Mouse (Mus musculus): ENCODE measurements at regions not wholly inside any gene's neighbourhood (a gene's known extent, or its start where the extent isn't known, plus 50 kb on each side); places are given as distances from the start of the nearest gene placed in this dataset.

DNA sequence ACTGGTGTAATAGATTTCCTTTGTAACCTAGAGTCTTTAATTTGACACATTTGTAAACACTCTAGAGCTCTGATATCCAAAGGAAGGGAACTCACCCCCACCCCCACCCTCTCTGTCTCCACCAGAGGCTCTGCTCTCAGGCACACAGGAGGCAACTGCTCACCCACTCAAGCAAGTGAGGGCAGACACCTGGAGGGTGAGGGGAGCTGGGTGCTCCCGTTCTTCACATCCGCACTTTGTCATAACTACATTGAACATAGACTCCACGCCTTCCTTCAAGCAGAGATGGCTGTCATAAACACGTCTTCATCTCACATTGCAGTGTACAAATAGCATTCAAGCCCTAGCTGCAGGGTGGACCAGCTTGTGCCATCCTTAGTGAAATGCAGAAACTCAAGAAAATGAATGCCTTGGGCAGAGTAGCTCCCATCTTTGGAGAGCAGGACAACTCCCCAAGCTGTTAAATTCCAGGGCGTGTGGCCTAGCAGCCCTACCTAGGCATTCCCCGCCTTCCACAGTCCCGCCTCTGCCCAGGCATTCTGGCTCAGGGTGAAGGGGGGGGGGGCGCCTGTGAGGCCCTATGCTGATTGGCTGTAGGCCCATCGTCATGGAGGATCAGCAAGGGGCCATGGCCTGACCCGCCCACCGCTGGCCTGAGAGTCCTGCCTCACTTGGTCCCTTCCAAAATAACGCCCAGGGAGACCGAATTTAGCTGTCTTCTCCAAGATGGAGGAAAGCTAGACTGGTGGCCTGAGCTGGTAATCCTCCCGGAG lies 72.9 kb downstream of the Psmg1 start:
- Histone ChIP-seq H3K9me3 (replicated peaks; ENCODE audit: control insufficient read depth, low read length) (no peaks in the 10 kb centered on the region), H3K4me3 (ENCODE audit: low read depth, low read length) (no peak overlapping the region), H3K4me2 (ENCODE audit: low read length) (no peak overlapping the region), H3K4me1 (ENCODE audit: control insufficient read depth, insufficient read depth, low read length) (no peaks in the 10 kb centered on the region), H3K9ac (ENCODE audit: low read length) (no peak overlapping the region), H3K27me3 (replicated peaks; ENCODE audit: control insufficient read depth, insufficient read depth, low read length) (no peaks in the 10 kb centered on the region), H3K27ac (ENCODE audit: low read depth, low read length) (no peak overlapping the region), H3K36me3 (ENCODE audit: control insufficient read depth, insufficient read depth, low read length) (no peaks in the 10 kb centered on the region)
- DNase-seq (ENCODE audit: low spot score) (no peak), ATAC-seq (no peak)
- WGBS: 70% methylated on average over 14 of the region's 14 CpGs

DNA sequence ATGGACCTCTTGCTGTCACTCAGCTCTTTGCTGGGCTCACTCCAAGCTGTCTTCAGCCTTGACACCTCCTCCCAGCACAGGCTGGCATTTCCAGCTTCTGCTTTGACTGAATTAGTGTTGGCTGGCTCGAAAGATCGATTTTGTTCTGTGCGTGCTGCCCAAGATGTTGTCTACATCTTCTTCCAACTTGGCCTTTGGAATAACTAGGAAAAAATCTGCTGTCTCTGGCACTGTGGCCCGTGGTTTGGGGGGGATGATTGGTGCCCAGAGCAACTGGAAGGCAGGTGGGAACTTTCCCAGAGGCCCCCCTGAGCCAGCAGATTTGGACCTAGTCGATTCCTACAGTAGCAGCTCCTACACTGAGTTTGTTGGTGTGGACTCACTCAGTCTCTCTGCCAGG lies 76.9 kb downstream of the Psmg1 start:
- ATAC-seq (no peak), DNase-seq (ENCODE audit: low spot score) (peak; percentile 24)
- Histone ChIP-seq H3K27me3 (replicated peaks; ENCODE audit: control insufficient read depth, insufficient read depth, low read length) (no peaks in the 10 kb centered on the region), H3K4me3 (ENCODE audit: low read depth, low read length) (no peak overlapping the region), H3K9me3 (replicated peaks; ENCODE audit: control insufficient read depth, low read length) (no peaks in the 10 kb centered on the region), H3K36me3 (ENCODE audit: control insufficient read depth, insufficient read depth, low read length) (no peaks in the 10 kb centered on the region), H3K4me1 (ENCODE audit: control insufficient read depth, insufficient read depth, low read length) (no peaks in the 10 kb centered on the region), H3K4me2 (ENCODE audit: low read length) (no peak overlapping the region), H3K9ac (ENCODE audit: low read length) (no peak overlapping the region), H3K27ac (ENCODE audit: low read depth, low read length) (no peak overlapping the region)
- 70% methylated on average over 5 of the region's 5 CpGs for WGBS

DNA sequence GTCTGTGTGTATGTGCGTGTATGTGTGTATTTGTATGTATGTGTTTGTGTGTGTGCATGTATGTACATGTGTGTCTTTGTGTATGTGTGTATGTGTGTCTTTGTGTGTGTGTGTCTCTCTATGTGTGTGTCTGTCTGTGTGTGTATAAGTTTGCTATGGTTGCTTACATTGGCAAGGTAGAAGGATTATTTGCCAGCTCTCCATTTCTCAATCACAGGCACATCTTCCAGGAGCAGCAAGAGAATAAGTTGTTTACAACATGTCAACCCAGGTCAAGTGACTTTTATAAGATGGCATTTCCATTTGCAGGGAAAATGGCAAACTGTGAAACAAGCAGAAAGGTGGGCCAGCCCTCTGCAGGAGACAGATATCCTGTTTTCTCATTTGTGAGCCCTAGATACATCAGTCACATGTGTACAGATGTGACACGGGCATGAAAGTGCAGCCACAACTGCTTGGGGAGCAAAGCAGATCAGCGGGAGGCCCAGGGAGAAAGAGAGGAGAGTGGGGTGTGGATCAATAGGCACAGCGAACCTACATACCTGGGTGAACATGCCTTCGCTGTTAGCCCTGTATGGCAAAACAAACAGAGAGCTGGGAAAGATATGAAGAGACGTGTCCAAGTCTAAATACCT lies 86.1 kb downstream of the Psmg1 start:
- 87% methylated on average over 6 of the region's 6 CpGs for WGBS
- Histone ChIP-seq H3K9ac (ENCODE audit: low read length) (no peak overlapping the region), H3K9me3 (replicated peaks; ENCODE audit: control insufficient read depth, low read length) (no peaks in the 10 kb centered on the region), H3K4me2 (ENCODE audit: low read length) (no peak overlapping the region), H3K36me3 (ENCODE audit: control insufficient read depth, insufficient read depth, low read length) (no peaks in the 10 kb centered on the region), H3K4me3 (ENCODE audit: low read depth, low read length) (no peak overlapping the region), H3K27me3 (replicated peaks; ENCODE audit: control insufficient read depth, insufficient read depth, low read length) (no peaks in the 10 kb centered on the region), H3K27ac (ENCODE audit: low read depth, low read length) (no peak overlapping the region), H3K4me1 (ENCODE audit: control insufficient read depth, insufficient read depth, low read length) (no peaks in the 10 kb centered on the region)
- DNase-seq (ENCODE audit: low spot score) (no peak), ATAC-seq (no peak)

DNA sequence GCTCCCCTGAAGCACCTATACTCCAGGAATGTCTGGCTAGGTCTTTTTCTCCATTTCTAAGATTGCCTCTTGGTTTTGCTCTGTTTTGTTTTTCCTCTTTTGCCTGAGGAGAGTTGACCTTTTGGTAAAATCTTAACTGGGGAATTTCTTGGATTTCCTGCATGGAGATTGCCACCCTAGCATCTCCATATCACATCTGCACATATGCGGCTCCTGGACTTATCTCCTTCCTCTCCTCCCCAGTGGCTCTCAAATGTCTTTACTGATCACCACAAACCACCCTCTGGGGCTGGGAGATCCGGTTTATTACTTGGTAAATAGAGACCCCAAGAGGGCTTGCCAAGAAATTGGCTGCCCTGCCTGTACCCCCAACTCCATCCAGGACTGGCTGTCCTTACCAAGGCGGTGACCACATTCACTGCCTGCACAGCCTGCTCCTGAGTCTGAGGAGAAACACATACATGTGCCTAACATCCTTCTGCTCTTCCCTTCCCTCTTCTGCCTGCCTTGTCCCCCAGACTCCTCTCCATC lies 87.3 kb downstream of the Psmg1 start:
- Histone ChIP-seq H3K4me1 (ENCODE audit: control insufficient read depth, insufficient read depth, low read length) (no peaks in the 10 kb centered on the region), H3K4me2 (ENCODE audit: low read length) (no peak overlapping the region), H3K9ac (ENCODE audit: low read length) (no peak overlapping the region), H3K27me3 (replicated peaks; ENCODE audit: control insufficient read depth, insufficient read depth, low read length) (no peaks in the 10 kb centered on the region), H3K27ac (ENCODE audit: low read depth, low read length) (no peak overlapping the region), H3K4me3 (ENCODE audit: low read depth, low read length) (no peak overlapping the region), H3K36me3 (ENCODE audit: control insufficient read depth, insufficient read depth, low read length) (no peaks in the 10 kb centered on the region), H3K9me3 (replicated peaks; ENCODE audit: control insufficient read depth, low read length) (no peaks in the 10 kb centered on the region)
- WGBS: 81% methylated on average over 3 of the region's 3 CpGs
- ATAC-seq (no peak), DNase-seq (ENCODE audit: low spot score) (no peak)

DNA sequence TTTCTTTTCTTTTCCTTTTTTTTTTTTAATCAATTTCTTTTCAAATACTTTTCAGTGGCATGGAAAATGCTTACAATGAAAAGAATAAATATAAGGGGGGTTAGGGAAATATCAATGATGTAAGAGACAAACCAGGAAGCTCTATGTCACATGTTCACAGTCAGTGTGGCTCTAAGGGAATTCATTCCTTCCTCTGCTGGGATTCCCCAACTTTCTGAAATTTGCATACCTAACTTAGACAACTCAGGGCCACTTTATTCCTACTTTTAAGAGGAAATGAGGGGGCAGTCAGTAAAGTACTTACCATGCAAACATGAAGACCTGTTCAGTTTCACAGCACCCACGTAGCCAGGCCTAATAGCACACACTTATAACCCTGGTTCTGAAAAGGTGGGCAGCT lies 88.6 kb downstream of the Psmg1 start:
- Histone ChIP-seq H3K9me3 (replicated peaks; ENCODE audit: control insufficient read depth, low read length) (no peaks in the 10 kb centered on the region), H3K4me1 (ENCODE audit: control insufficient read depth, insufficient read depth, low read length) (no peaks in the 10 kb centered on the region), H3K36me3 (ENCODE audit: control insufficient read depth, insufficient read depth, low read length) (no peaks in the 10 kb centered on the region), H3K27me3 (replicated peaks; ENCODE audit: control insufficient read depth, insufficient read depth, low read length) (no peaks in the 10 kb centered on the region), H3K9ac (ENCODE audit: low read length) (no peak overlapping the region), H3K27ac (ENCODE audit: low read depth, low read length) (no peak overlapping the region), H3K4me2 (ENCODE audit: low read length) (no peak overlapping the region), H3K4me3 (ENCODE audit: low read depth, low read length) (no peak overlapping the region)
- no peak for ATAC-seq
- no peak for DNase-seq (ENCODE audit: low spot score)
- WGBS: 92% methylated on average over 1 of the region's 1 CpGs

DNA sequence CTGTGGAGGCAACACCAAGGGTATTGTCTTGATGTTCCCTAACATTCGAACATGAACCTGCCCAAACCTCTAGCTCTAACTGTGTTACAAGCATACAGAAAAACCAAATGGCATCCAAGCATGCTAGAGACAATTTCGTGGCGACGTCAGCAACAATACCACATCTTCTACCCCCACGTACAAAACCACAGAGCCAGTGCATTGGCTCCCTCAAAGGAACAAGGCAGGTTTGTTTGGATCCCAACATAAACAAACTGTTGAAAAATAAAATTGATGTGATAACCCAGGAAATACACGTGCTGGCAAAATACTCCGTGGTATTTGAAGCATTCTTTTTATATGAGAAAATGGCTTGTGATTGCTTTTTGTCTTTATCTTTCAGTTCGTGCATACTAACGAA lies 89.4 kb downstream of the Psmg1 start:
- H3K27me3 ChIP-seq (replicated peaks; ENCODE audit: control insufficient read depth, insufficient read depth, low read length): no peaks in the 10 kb centered on the region
- no peak for ATAC-seq

DNA sequence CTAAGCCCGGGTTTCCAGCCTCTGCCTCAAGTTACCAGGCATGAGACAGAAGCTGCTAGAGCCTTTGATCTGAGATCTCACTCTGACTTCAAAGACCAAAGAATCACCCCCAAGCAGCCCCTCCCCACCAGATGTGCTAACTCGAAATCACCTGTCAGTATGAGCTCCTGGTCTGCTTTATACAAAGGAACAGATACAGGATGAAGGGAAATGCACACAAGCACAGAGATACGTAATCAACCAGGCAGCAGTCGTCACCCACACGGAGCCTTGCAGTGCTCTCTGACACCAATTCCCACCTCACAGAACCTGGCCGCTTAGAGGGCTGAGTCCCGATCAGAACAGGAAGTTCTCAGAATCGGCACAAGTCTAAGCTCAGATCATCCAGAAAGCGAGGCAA lies 90.6 kb downstream of the Psmg1 start:
- ATAC-seq (no peak), DNase-seq (ENCODE audit: low spot score) (no peak)
- Histone ChIP-seq H3K27ac (ENCODE audit: low read depth, low read length) (no peak overlapping the region), H3K9me3 (replicated peaks; ENCODE audit: control insufficient read depth, low read length) (no peaks in the 10 kb centered on the region), H3K27me3 (replicated peaks; ENCODE audit: control insufficient read depth, insufficient read depth, low read length) (no peaks in the 10 kb centered on the region), H3K36me3 (ENCODE audit: control insufficient read depth, insufficient read depth, low read length) (no peaks in the 10 kb centered on the region), H3K4me2 (ENCODE audit: low read length) (no peak overlapping the region), H3K4me3 (ENCODE audit: low read depth, low read length) (no peak overlapping the region), H3K4me1 (ENCODE audit: control insufficient read depth, insufficient read depth, low read length) (no peaks in the 10 kb centered on the region), H3K9ac (ENCODE audit: low read length) (no peak overlapping the region)
- 85% methylated on average over 9 of the region's 9 CpGs for WGBS

More for the DNA sequence above, 89.4 kb downstream of the Psmg1 start:
- no peaks in the 10 kb centered on the region for H3K36me3 ChIP-seq (ENCODE audit: control insufficient read depth, insufficient read depth, low read length)
- WGBS: 81% methylated on average over 9 of the region's 9 CpGs
- DNase-seq (ENCODE audit: low spot score): no peak
- H3K9ac ChIP-seq (ENCODE audit: low read length): no peak overlapping the region
- no peak overlapping the region for H3K4me2 ChIP-seq (ENCODE audit: low read length)
- H3K4me1 ChIP-seq (ENCODE audit: control insufficient read depth, insufficient read depth, low read length): no peaks in the 10 kb centered on the region
- no peaks in the 10 kb centered on the region for H3K9me3 ChIP-seq (replicated peaks; ENCODE audit: control insufficient read depth, low read length)
- H3K27ac ChIP-seq (ENCODE audit: low read depth, low read length): no peak overlapping the region
- no peak overlapping the region for H3K4me3 ChIP-seq (ENCODE audit: low read depth, low read length)

DNA sequence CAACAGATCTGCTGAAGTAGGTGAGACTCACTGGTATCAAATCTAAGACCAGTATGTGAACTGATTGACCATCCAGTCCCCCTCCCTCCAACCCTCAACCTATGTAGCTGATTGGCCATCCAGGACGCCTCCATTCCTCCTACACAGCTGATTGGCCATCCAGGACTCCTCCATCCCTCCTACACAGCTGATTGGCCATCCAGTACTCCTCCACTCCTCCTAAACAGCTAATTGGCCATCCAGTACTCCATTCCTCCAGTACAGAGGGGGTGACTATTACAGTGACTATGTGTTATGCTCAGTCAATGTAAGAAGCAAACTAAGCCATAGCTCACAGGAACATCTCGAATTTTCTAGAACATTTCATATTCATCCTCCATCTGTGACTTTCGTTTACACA lies 91.1 kb downstream of the Psmg1 start:
- WGBS: 84% methylated on average over 3 of the region's 3 CpGs
- Histone ChIP-seq H3K9me3 (replicated peaks; ENCODE audit: control insufficient read depth, low read length) (no peaks in the 10 kb centered on the region), H3K9ac (ENCODE audit: low read length) (no peak overlapping the region), H3K4me3 (ENCODE audit: low read depth, low read length) (no peak overlapping the region), H3K4me2 (ENCODE audit: low read length) (no peak overlapping the region), H3K27me3 (replicated peaks; ENCODE audit: control insufficient read depth, insufficient read depth, low read length) (no peaks in the 10 kb centered on the region), H3K27ac (ENCODE audit: low read depth, low read length) (no peak overlapping the region), H3K4me1 (ENCODE audit: control insufficient read depth, insufficient read depth, low read length) (no peaks in the 10 kb centered on the region), H3K36me3 (ENCODE audit: control insufficient read depth, insufficient read depth, low read length) (no peaks in the 10 kb centered on the region)
- DNase-seq (ENCODE audit: low spot score) (no peak), ATAC-seq (no peak)

DNA sequence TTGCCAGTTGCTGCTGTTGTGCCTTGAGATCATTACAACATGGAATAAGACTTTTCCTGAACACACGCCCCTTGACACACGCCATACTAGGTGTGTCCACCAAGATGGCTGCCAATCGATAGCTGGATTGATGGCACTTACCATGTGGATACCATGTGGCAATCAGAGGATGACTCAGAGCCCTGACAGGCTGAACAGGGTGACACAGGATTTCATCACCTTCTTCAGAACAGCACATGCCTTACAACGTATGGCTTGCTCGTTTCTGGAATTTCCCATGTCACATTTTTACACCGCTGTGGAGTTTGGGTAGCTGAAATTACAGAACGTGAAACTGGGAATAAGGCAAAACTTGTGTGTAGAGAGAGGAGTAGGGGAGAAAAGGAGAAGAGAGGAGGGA lies 92.9 kb downstream of the Psmg1 start:
- H3K9me3 ChIP-seq (replicated peaks; ENCODE audit: control insufficient read depth, low read length): no peaks in the 10 kb centered on the region
- no peak for ATAC-seq
- no peak for DNase-seq (ENCODE audit: low spot score)
- no peaks in the 10 kb centered on the region for H3K27me3 ChIP-seq (replicated peaks; ENCODE audit: control insufficient read depth, insufficient read depth, low read length)
- no peak overlapping the region for H3K9ac ChIP-seq (ENCODE audit: low read length)
- WGBS: 91% methylated on average over 7 of the region's 7 CpGs
- no peaks in the 10 kb centered on the region for H3K4me1 ChIP-seq (ENCODE audit: control insufficient read depth, insufficient read depth, low read length)
- H3K4me3 ChIP-seq (ENCODE audit: low read depth, low read length): no peak overlapping the region
- H3K27ac ChIP-seq (ENCODE audit: low read depth, low read length): no peak overlapping the region
- H3K36me3 ChIP-seq (ENCODE audit: control insufficient read depth, insufficient read depth, low read length): no peaks in the 10 kb centered on the region
- no peak overlapping the region for H3K4me2 ChIP-seq (ENCODE audit: low read length)
